Mouse (Mus musculus): ENCODE results near the gene Trip12.

Trip12 gene

GRCm38 (mm10) chr1:84860360-84861254 is 20.3 kb upstream of the Trip12 start:
- DNase-seq (ENCODE audit: low spot score in 2 of 2): no peak

DNA sequence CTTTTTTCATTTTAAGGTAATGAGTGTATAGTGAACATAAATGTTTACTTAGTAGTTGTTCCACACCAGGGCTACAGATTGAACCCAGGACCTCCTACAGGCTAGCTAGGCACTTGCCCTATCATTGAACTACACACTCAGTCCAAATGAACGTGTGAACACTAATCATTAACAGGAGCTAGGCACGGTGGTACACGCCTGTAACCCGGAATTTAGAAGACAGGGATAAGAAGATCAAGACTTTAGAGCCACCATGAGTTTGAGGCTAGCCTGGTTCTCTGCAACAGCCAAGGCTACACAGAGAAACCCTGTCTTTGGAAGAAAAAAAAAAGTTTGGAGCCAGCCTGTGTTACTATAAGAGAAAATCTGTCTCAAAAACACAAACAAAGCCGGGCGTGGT is 19.3 kb upstream of the Trip12 start:
- DNase-seq (ENCODE audit: low spot score in 2 of 2): no peak

DNA sequence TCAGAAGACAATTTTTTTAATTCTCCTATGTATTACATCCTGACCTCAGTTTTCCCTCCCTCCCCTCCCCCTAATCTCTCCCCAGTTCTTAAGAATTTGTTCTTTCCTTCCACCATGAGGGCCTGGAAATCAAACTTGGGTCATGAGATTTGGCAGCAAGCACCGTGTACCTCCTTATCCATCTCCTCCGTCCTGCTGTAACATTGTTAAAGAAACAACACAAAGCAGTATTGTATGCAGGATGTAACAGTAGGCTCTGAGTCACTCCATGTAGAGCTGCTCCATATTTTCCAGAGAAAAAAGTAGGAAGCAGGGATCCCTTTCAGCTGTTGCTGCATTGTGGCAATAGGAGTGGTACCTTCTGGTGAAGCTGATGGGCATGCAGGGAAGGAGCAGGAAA is 15.4 kb upstream of the Trip12 start:
- DNase-seq (ENCODE audit: low spot score in 2 of 2): no peak

GRCm38 (mm10) chr1:84854966-84855365 is 14.7 kb upstream of the Trip12 start:
- DNase-seq (ENCODE audit: low spot score in 2 of 2): no peak

- no peak for DNase-seq (ENCODE audit: low spot score in 2 of 2)
Measured at GRCm38 (mm10) chr1:84853721-84854120, 13.4 kb upstream of the Trip12 start.

- no peak for DNase-seq (ENCODE audit: low spot score in 2 of 2)
Measured at GRCm38 (mm10) chr1:84851512-84852235, 11.4 kb upstream of the Trip12 start.

DNA sequence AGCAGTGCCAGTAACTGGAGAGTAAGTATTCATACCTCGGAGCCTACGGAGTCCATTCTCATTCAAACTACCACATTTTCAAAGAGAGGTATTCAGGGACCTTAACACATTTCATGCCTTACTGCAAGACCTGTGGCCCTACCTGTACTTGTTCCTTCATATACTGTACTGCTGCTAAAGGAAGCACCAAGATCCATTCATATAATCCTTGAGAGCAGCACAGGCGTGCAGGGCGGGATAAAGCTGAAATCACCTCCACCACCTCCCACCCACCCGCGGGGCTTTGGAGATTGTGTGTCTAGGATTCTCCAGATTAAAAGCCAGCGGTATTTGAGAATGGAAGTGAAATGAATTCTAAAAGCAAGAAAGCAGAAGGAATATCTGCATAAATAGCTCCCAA is 10.2 kb upstream of the Trip12 start:
- no peak for DNase-seq (ENCODE audit: low spot score in 2 of 2)

- DNase-seq (ENCODE audit: low spot score in 2 of 2): no peak
Measured at GRCm38 (mm10) chr1:84849804-84850203, 9.5 kb upstream of the Trip12 start.

- no peak for DNase-seq (ENCODE audit: low spot score in 2 of 2)
Measured at GRCm38 (mm10) chr1:84848801-84849455, 8.6 kb upstream of the Trip12 start.

GRCm38 (mm10) chr1:84848335-84848734 is 8.0 kb upstream of the Trip12 start:
- DNase-seq (ENCODE audit: low spot score in 2 of 2): no peak

DNA sequence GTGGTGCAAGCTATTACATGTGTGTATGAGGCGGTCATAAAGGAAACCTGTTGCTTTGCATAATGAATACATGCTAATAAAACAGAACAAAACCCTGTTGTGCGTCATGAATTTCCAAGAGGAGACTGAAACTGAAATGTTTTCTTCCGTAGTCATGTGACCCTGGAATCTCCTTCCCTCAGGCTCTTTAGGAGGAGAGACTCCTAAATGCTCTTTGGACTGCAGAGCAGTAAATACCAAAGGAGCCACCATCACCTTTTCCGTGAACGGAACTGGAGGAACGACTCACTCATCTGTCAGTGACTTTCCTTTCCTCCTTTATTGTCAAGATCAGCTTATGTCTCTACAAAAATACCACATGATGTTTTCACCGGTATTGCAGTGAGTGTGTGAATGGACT is 7.4 kb upstream of the Trip12 start:
- DNase-seq (ENCODE audit: low spot score in 2 of 2): no peak

- no peak for DNase-seq (ENCODE audit: low spot score in 2 of 2)
Measured at GRCm38 (mm10) chr1:84843366-84843765, 3.0 kb upstream of the Trip12 start.

DNA sequence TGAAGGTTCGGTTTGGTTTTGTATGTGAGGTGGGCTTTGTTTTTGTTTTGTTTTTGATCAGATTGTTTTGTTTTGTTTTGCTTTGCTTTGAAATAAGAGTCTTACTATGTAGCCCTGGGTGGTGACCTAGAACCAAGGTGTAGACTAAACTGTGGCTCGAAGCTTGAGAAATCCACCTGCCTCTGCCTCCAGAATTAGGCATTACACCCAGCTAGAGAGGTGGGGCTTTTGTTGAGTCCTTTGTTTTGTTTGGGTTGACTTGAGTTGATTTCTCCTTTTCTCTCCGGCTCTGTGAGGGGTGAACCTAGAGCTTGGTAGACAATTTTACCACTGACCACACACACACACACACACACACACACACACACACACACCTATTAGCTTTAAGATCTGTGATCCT is 745 bp upstream of the Trip12 start:
- no peak for DNase-seq (ENCODE audit: low spot score in 2 of 2)

DNA sequence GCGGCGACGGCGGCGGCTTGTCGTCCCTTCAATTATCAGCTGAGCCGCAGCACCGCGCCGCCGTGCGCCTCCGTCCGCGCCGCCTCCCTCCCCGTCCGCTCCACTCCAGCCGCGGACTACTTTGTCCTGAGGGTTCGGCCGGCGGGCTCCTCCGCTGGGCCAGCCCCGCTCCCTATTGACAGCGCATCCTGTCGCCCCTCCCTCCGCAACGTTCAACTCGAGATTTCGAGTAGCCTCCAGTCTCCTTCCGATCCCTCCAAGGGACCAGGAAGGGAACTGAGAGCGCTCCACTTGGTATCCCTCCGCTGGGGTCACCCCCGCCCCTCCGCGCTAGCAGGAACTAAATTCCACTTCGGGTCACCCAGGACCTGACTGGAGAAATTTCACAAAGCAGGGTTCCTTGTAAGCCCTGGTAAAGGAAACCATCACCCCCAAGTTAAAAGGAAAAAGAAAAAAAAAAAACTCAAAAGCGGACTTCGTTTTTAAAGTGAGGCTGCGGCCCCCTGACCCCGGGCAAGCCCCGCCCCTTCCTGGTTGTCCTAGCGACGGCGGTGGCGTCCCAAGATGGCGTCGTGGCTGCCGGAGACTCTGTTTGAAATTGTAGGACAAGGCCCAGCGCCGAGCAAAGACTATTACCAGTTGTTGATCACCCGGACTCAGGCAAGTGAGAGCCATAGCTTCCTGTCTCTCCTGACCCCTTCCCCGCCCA is 853 bp downstream of the Trip12 start, which contains the start of gene Fbxo36:
TSS of gene Fbxo36 (plus strand) at position 533 of the 709 bp plus-strand sequence.
- DNase-seq (ENCODE audit: low spot score in 2 of 2): peak; percentile 90 to 91

- DNase-seq (ENCODE audit: low spot score in 2 of 2): peak; percentile 61 to 66
Measured at GRCm38 (mm10) chr1:84838621-84839151, 1.6 kb downstream of the Trip12 start.

DNA sequence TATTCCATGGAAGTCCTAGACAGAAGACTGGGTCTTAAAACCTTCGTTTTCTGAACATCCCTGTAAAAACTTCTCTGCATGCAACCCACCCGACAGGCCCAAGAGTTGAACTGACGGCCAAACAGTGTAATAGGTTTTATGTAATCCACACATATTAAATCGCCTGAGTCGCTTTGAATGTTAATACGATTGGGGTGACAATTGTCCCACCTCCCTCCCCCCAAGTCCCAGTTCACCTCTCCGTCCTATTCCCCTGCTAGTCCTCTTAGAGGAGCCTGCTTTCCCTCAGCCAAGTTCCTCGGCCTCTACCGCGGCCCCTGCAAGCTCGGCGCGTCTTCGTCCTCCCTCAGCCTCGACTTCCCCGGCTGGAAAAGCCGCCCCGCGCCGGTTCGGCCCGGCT is 2.2 kb downstream of the Trip12 start:
- peak in 1 of 2 experiments; percentile 6 for DNase-seq (ENCODE audit: low spot score in 2 of 2)

DNA sequence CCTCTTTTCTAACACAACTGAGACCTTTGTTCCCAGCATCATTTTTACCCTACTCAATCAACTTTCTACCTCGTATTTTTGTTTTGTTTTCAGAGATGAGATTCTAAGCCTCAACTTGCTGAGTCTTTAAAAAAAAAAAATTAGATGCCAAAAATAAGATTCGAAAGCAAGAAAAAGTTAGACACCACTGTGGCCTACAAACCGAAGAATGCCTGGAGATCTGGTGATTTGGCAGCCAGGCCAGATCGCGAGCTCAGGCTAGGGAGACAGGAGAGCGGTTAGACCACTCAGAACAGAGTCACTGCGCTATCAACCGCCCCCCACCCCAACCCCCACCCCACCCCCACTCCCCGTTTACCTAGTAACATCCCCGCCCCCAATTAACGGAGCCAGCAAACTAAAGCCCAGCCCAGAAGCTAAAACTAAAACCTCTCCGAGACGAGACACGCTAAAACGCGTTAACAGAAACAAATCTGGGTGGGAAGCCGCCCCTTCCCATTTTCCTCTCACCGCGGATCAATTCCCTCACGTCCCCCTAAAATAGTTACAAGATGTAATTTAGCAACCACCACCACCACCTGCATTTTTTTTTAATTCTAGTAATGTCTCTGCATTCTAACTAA is 2.7 kb downstream of the Trip12 start:
- no peak for DNase-seq (ENCODE audit: low spot score in 2 of 2)

GRCm38 (mm10) chr1:84825091-84825490 is 15.2 kb downstream of the Trip12 start:
- no peak for DNase-seq (ENCODE audit: low spot score in 2 of 2)

GRCm38 (mm10) chr1:84817596-84817995 is 22.7 kb downstream of the Trip12 start:
- DNase-seq (ENCODE audit: low spot score in 2 of 2): no peak

- no peak for DNase-seq (ENCODE audit: low spot score in 2 of 2)
Measured at GRCm38 (mm10) chr1:84803788-84804187, 36.5 kb downstream of the Trip12 start.

DNA sequence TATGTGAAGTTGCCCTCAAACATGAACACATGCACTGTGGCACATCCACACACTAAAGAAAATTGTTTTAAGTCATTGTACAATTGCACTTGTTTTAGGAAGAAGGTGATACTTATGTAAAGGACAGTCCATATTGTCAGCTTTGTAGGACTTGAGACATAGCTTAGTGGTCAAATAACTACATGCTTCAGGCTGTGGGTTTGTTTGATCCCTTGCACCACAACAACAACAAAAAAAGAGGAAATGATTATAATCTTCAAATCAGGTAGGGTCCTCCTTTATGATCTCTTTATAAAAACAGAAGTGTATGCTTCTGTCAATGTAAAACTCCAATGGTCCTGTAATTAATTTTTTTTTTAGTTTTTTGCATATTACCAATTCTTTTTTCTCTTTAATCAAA is 41.1 kb downstream of the Trip12 start:
- no peak for DNase-seq (ENCODE audit: low spot score in 2 of 2)

Measured in right cerebral cortex, adult 2 months (tissue).